Comparison of ENCODE assay signal across 8 mouse cellular contexts in genomic region chr2:153649298-153650013, GRCm38 (mm10). TPM values are rescaled to one million over a fixed set of nuclear protein-coding genes. Genes with fewer than 3 reads are reported as not detected.
A peak's percentile ranks its signal among the peaks of the same experiment; 100 is the strongest.
DNase-seq lines count a peak whose midpoint lies in the region; ATAC-seq and TF ChIP-seq lines count a peak whose summit lies in the region.

Gene Dnmt3b (plus strand): TSS chr2:153649450.

- peak; percentile 79 for DNase-seq in adrenal gland, postnatal 14 days
- peak; percentile 84 for DNase-seq in embryonic facial prominence, embryonic 11.5 days (ENCODE audit: low spot score)
- DNase-seq in heart, adult 9 months (ENCODE audit: low spot score in 2 of 2) = peak; percentile 49 to 57
- DNase-seq in kidney, adult 2 months = peak; percentile 70
- peak; percentile 70 for DNase-seq in splenic B cell, adult 2 months (ENCODE audit: low read depth, low spot score)

- peak within 1 kb of the TSS; percentile 95 for H3ac ChIP-seq in C2C12 (ENCODE audit: control insufficient read depth, insufficient read length, low read depth)

- peaks cover 2% of the 10 kb centered on the region for H3K4me1 ChIP-seq in embryonic facial prominence, embryonic 11.5 days (ENCODE audit: control insufficient read depth, insufficient read depth, low read length)
- no peaks in the 10 kb centered on the region for H3K4me1 ChIP-seq in kidney, adult 2 months (ENCODE audit: control insufficient read depth, insufficient read depth, low read length)
- peaks cover 26% of the 10 kb centered on the region for H3K4me1 ChIP-seq in liver, embryonic 12.5 days

- H3K9me3 ChIP-seq in embryonic facial prominence, embryonic 11.5 days (replicated peaks; ENCODE audit: control insufficient read depth, low read length) = no peaks in the 10 kb centered on the region
- no peaks in the 10 kb centered on the region for H3K9me3 ChIP-seq in liver, embryonic 12.5 days (replicated peaks)

- no peak for TF ChIP-seq CTCF in C2C12 (IDR thresholded peaks at IDR 0.05; ENCODE audit: control insufficient read depth, insufficient read depth, insufficient read length)
- no peak for TF ChIP-seq CTCF in kidney, adult 2 months (conservative IDR thresholded peaks at IDR 0.05; ENCODE audit: insufficient read depth, insufficient read length, low read depth, low read length)

- peak within 1 kb of the TSS; percentile 51 for H3K4me3 ChIP-seq in C2C12 (ENCODE audit: insufficient read depth, poor library complexity, severe bottlenecking)
- peak within 1 kb of the TSS; percentile 76 for H3K4me3 ChIP-seq in embryonic facial prominence, embryonic 11.5 days (ENCODE audit: low read depth, low read length)
- peak within 1 kb of the TSS; percentile 76 for H3K4me3 ChIP-seq in kidney, adult 2 months (ENCODE audit: insufficient read depth, low read depth, low read length)
- H3K4me3 ChIP-seq in liver, embryonic 12.5 days = peak within 1 kb of the TSS; percentile 78

- H3K4me2 ChIP-seq in embryonic facial prominence, embryonic 11.5 days (ENCODE audit: low read depth, low read length) = peak within 1 kb of the TSS; percentile 95
- peak within 1 kb of the TSS; percentile 98 for H3K4me2 ChIP-seq in liver, embryonic 12.5 days

- H3K27ac ChIP-seq in embryonic facial prominence, embryonic 11.5 days (replicated peaks; ENCODE audit: low read depth, low read length) = no peak within 1 kb of the TSS; the same call in 1 of the 2 replicates
- no peak within 1 kb of the TSS for H3K27ac ChIP-seq in kidney, adult 2 months (ENCODE audit: insufficient read depth, low read depth, low read length)
- H3K27ac ChIP-seq in liver, embryonic 12.5 days = peak within 1 kb of the TSS; percentile 32; the same call in 1 of the 2 replicates

- H3K27me3 ChIP-seq in C2C12 (ENCODE audit: control insufficient read depth, insufficient read depth, insufficient read length) = no peaks in the 10 kb centered on the region
- H3K27me3 ChIP-seq in embryonic facial prominence, embryonic 11.5 days (ENCODE audit: control insufficient read depth, insufficient read depth, low read length) = no peaks in the 10 kb centered on the region
- no peaks in the 10 kb centered on the region for H3K27me3 ChIP-seq in kidney, adult 2 months (replicated peaks; ENCODE audit: control insufficient read depth, insufficient read depth, low read length)
- peaks cover 27% of the 10 kb centered on the region for H3K27me3 ChIP-seq in liver, embryonic 12.5 days (replicated peaks)
- H3K27me3 ChIP-seq in splenic B cell, adult 2 months (ENCODE audit: control insufficient read depth, insufficient read depth, low read length, poor library complexity, severe bottlenecking) = no peaks in the 10 kb centered on the region

- peak within 1 kb of the TSS; percentile 83 for H3K9ac ChIP-seq in embryonic facial prominence, embryonic 11.5 days (replicated peaks; ENCODE audit: low read length)
- H3K9ac ChIP-seq in liver, embryonic 12.5 days = peak within 1 kb of the TSS; percentile 80

- H3K79me3 ChIP-seq in C2C12 (ENCODE audit: low read depth) = no peaks in the 10 kb centered on the region

- H3K79me2 ChIP-seq in C2C12 (ENCODE audit: control insufficient read depth, insufficient read depth) = no peaks in the 10 kb centered on the region

- ATAC-seq in embryonic facial prominence, embryonic 11.5 days (replicated peaks; ENCODE audit: insufficient number of reproducible peaks, low FRiP score, low TSS enrichment, low read depth) = peak; percentile 82
- ATAC-seq in liver, embryonic 12.5 days = peak; percentile 70
- 0 out of 2 replicates have a peak, but pooled peaks have one; percentile 20 for ATAC-seq in monocyte, adult 5-6 weeks (replicated peaks; ENCODE audit: insufficient number of reproducible peaks, low FRiP score, low TSS enrichment, poor library complexity, severe bottlenecking)

- WGBS in embryonic facial prominence, embryonic 11.5 days = under 1% methylated on average over 91 of the region's 93 CpGs
- under 1% methylated on average over 89 of the region's 93 CpGs for WGBS in kidney, adult 2 months
- 2% methylated on average over 78 of the region's 93 CpGs for WGBS in liver, embryonic 12.5 days (ENCODE audit: insufficient replicate concordance)

- TF ChIP-seq POLR2A in kidney, adult 2 months (IDR thresholded peaks at IDR 0.05; ENCODE audit: low read depth, low read length) = no peak

- no peaks in the 10 kb centered on the region for H3K36me3 ChIP-seq in C2C12 (ENCODE audit: control insufficient read depth, insufficient read depth)
- no peaks in the 10 kb centered on the region for H3K36me3 ChIP-seq in embryonic facial prominence, embryonic 11.5 days (replicated peaks; ENCODE audit: control insufficient read depth, insufficient read depth, low read depth, low read length)
- H3K36me3 ChIP-seq in kidney, adult 2 months (ENCODE audit: control insufficient read depth, insufficient read depth, low read length) = no peaks in the 10 kb centered on the region
- H3K36me3 ChIP-seq in liver, embryonic 12.5 days = no peaks in the 10 kb centered on the region
- no peaks in the 10 kb centered on the region for H3K36me3 ChIP-seq in splenic B cell, adult 2 months (ENCODE audit: control insufficient read depth, insufficient read depth, low read length, poor library complexity, severe bottlenecking)

TF ChIP-seq in C2C12, 6 proteins besides CTCF, POLR2A, EP300 and RAD21:
- TF ChIP-seq MAX (IDR thresholded peaks at IDR 0.05) (peak; percentile 23), MYOG (IDR thresholded peaks at IDR 0.05; ENCODE audit: control insufficient read depth, extremely low read depth, insufficient read length) (no peak), USF1 (IDR thresholded peaks at IDR 0.05; ENCODE audit: low read depth) (no peak), MYOD1 (IDR thresholded peaks at IDR 0.05; ENCODE audit: control insufficient read depth, insufficient read length, low read depth) (no peak), CEBPB (IDR thresholded peaks at IDR 0.05; ENCODE audit: low read depth) (no peak), FOSL1 (IDR thresholded peaks at IDR 0.05; ENCODE audit: insufficient read depth, low read length, poor library complexity, severe bottlenecking) (no peak)
TF ChIP-seq in C2C12: peak in this region for 1.

RNA-seq across cellular contexts. Expression of gene Dnmt3b, which starts in this region (rescaled TPM):
- 0.51 TPM for polyA plus RNA-seq in C2C12 (2012; fragmentation: generic; extraction: Trizol)
- 2.8 and 5.1 TPM in 2 replicates for total RNA-seq in adrenal gland, postnatal 14 days (2021)
- 15.0 and 16.6 TPM in 2 replicates for polyA plus RNA-seq in embryonic facial prominence, embryonic 11.5 days (2014; fragmentation: Nextera tagmentation; extraction: Ambion mirVana)
- 1.3 and 1.7 TPM in 2 replicates for polyA plus RNA-seq in kidney, adult 2 months (2012; rRNA removed)
- polyA plus RNA-seq in liver, embryonic 12.5 days (2016; fragmentation: Nextera tagmentation; extraction: Ambion mirVana) = 16.6 and 17.1 TPM in 2 replicates
- 2.9 to 12.0 TPM (median 5.7 TPM) in 3 replicates for total RNA-seq in monocyte, adult 5-6 weeks (2017)

Comparison
In these comparisons a context has a peak if more than half of its experiments do, and no peak if none do; other contexts are left out.
1. ATAC-seq: peak in every context shown above with its lines; median percentile 82 in embryonic facial prominence, embryonic 11.5 days; 70 in liver, embryonic 12.5 days; 20 in monocyte, adult 5-6 weeks.